Mouse (Mus musculus) forebrain, embryonic 10.5 days (tissue): ENCODE measurements around the gene Gm49403. TPM values are rescaled to one million over a fixed set of nuclear protein-coding genes. Genes with fewer than 3 reads are reported as not detected.
A peak's percentile ranks its signal among the peaks of the same experiment; 100 is the strongest.

Experiments
- DNase-seq: peaks from one replicate; pipeline ENCODE4 v3.0.0-alpha.2; 2017; ENCODE audit warnings: low spot score; ENCODE audit errors: extremely low spot score
- H3K27ac ChIP-seq: fragments of 300-500 bp; sonication (generic); 2 replicates; pipeline ENCODE4 v1.5.1; 2016; ENCODE audit warnings: mild to moderate bottlenecking
- H3K27me3 ChIP-seq: fragments of 300-500 bp; sonication (generic); 2 replicates; pipeline ENCODE4 v1.6.1; 2016; ENCODE audit warnings: mild to moderate bottlenecking; ENCODE audit not compliant: poor library complexity, severe bottlenecking
- H3K36me3 ChIP-seq: fragments of 300-500 bp; sonication (generic); replicated peaks from 2 replicates; pipeline ENCODE4 v1.6.1; 2016; ENCODE audit warnings: mild to moderate bottlenecking, moderate library complexity
- H3K4me1 ChIP-seq: fragments of 300-500 bp; sonication (generic); 2 replicates; pipeline ENCODE4 v1.6.1; 2016
- H3K4me3 ChIP-seq: fragments of 300-500 bp; sonication (generic); 2 replicates; pipeline ENCODE4 v1.5.1; 2016; ENCODE audit warnings: mild to moderate bottlenecking, moderate library complexity
- H3K9me3 ChIP-seq: fragments of 300-500 bp; sonication (generic); 2 replicates; pipeline ENCODE4 v1.6.1; 2016; ENCODE audit warnings: mild to moderate bottlenecking, moderate library complexity
- WGBS: fragments of 180-500 bp; shearing (Covaris S2); methylation state at CpG from one replicate; pipeline ENCODE4 v1.1.7; 2016; 5-methylcytosine and 5-hydroxymethylcytosine counted together
- polyA plus RNA-seq: library from polyadenylated mRNA; unstranded; fragments of >200 nt; fragmentation: Nextera tagmentation; extraction: Ambion mirVana; gene quantifications from 2 replicates; pipeline ENCODE4 v1.2.1, GENCODE M21; 2016

Gene Gm49403
- polyA plus RNA-seq, 1 experiment from 2014 or later: not detected

DNA sequence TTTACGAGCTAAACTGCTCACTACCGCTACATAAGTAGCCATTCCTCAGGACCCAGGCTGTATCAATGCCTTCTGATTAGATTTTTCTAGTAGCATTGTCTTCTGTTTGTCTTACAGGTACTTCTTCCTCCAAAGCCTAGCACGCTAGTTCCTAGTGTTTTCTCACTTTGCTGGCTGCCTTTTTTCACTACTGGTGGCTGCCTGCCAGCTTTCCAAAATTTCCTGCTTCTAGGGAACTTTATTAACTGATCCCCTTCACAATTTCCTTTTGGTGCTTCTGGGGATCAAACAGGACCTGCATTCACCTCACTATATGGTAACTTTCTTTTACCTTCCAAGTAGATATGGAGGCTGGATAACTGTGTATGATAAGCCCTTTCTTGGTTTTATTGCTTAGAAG lies 15.3 kb downstream of the Gm49403 start:
- H3K4me1 ChIP-seq: peaks cover 36% of the 10 kb centered on the region
- no peaks in the 10 kb centered on the region for H3K9me3 ChIP-seq
- no peaks in the 10 kb centered on the region for H3K27me3 ChIP-seq
- H3K36me3 ChIP-seq: peaks cover 74% of the 10 kb centered on the region
- peak overlapping the region; percentile 94 for H3K4me3 ChIP-seq
- 0 out of 2 replicates have a peak overlapping the region, but pooled peaks have one; percentile 96 for H3K27ac ChIP-seq
- 71% methylated on average over 3 of the region's 3 CpGs for WGBS
- DNase-seq: no peak

DNA sequence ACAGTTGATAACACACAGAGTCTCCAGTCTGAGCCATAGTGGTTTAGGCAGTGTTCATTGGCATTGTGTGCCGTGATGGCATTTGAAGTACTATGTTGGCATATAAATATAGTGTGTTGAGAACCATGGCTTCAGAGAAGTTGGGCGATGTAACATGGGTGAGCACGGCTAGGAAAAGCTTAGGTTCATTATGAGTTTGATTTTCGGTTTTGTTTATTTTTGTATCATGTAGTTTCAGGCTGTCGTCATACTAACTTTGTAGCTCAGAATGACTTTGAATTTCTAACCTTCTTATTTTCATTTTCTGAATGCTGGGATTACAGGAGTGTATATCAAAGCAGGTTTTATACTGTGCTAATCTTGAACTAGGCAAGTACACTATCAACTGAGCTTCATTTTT lies 19.7 kb downstream of the Gm49403 start:
- Histone ChIP-seq H3K36me3 (peaks cover 87% of the 10 kb centered on the region), H3K9me3 (no peaks in the 10 kb centered on the region), H3K4me1 (peaks cover 14% of the 10 kb centered on the region), H3K4me3 (no peak overlapping the region), H3K27ac (no peak overlapping the region), H3K27me3 (no peaks in the 10 kb centered on the region)
- DNase-seq: no peak
- 93% methylated on average over 5 of the region's 5 CpGs for WGBS

DNA sequence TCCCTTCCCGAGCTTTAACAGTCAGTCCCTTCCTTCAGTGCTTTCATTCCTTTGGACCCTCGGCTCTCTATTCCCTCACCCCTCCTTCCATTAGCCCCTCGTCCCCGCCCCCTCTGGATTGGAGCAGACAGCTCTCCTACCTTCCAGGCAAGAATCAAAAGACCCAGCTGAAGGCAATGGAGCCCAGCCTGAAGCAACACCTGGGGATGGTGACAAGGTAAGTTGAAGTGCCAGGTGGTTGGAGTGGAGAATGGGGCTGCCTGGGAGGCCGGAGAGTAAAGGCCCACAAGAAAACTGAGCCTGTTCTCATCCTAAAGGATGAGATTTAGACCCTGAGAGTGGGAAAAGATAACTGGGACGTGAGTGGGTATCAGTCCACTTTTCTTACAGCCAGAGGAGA lies 24.8 kb downstream of the Gm49403 start:
- 90% methylated on average over 6 of the region's 6 CpGs for WGBS
- H3K27me3 ChIP-seq: no peaks in the 10 kb centered on the region
- no peak for DNase-seq
- H3K27ac ChIP-seq: no peak overlapping the region
- H3K4me3 ChIP-seq: no peak overlapping the region
- peaks cover 100% of the 10 kb centered on the region for H3K36me3 ChIP-seq
- no peaks in the 10 kb centered on the region for H3K4me1 ChIP-seq
- H3K9me3 ChIP-seq: no peaks in the 10 kb centered on the region

- H3K27me3 ChIP-seq: no peaks in the 10 kb centered on the region
- no peaks in the 10 kb centered on the region for H3K9me3 ChIP-seq
- 96% methylated on average over 5 of the region's 5 CpGs for WGBS
- no peak overlapping the region for H3K27ac ChIP-seq
- H3K4me1 ChIP-seq: no peaks in the 10 kb centered on the region
- H3K36me3 ChIP-seq: peaks cover 100% of the 10 kb centered on the region
- H3K4me3 ChIP-seq: no peak overlapping the region
- no peak for DNase-seq
Measured at GRCm38 (mm10) chr19:8911810-8912209, 28.1 kb downstream of the Gm49403 start.

GRCm38 (mm10) chr19:8914212-8914611 lies 30.5 kb downstream of the Gm49403 start:
- no peak overlapping the region for H3K27ac ChIP-seq
- 96% methylated on average over 3 of the region's 3 CpGs for WGBS
- peaks cover 84% of the 10 kb centered on the region for H3K36me3 ChIP-seq
- H3K4me3 ChIP-seq: no peak overlapping the region
- H3K4me1 ChIP-seq: no peaks in the 10 kb centered on the region
- H3K27me3 ChIP-seq: no peaks in the 10 kb centered on the region
- no peaks in the 10 kb centered on the region for H3K9me3 ChIP-seq
- no peak for DNase-seq

GRCm38 (mm10) chr19:8919000-8919399 lies 35.3 kb downstream of the Gm49403 start:
- DNase-seq: no peak
- Histone ChIP-seq H3K4me3 (no peak overlapping the region), H3K9me3 (no peaks in the 10 kb centered on the region), H3K27ac (no peak overlapping the region), H3K4me1 (peaks cover 24% of the 10 kb centered on the region), H3K27me3 (no peaks in the 10 kb centered on the region), H3K36me3 (peaks cover 48% of the 10 kb centered on the region)
- WGBS: 94% methylated on average over 3 of the region's 3 CpGs

DNA sequence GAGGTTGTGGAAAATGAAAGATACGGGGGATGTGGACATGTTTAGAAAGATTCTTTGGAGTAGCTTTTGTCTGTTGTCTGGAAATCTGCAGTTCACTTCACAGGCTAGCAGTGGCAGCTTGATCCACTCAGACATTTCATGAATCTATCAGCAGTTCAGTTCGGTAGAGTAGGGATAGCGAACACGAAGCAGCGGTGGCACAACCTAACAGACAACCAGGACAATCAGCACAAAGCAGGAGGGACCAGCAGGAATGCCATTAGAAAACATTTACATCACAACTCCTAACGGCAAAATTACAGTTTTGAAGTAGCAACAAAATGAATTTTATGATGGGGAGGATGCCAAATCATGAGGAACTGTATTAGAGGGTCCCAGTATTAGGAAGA lies 35.9 kb downstream of the Gm49403 start:
- 68% methylated on average over 6 of the region's 6 CpGs for WGBS
- Histone ChIP-seq H3K36me3 (peaks cover 45% of the 10 kb centered on the region), H3K27ac (peak overlapping the region; percentile 92), H3K9me3 (no peaks in the 10 kb centered on the region), H3K4me1 (peaks cover 24% of the 10 kb centered on the region), H3K27me3 (no peaks in the 10 kb centered on the region), H3K4me3 (peak overlapping the region; percentile 89)
- DNase-seq: no peak

DNA sequence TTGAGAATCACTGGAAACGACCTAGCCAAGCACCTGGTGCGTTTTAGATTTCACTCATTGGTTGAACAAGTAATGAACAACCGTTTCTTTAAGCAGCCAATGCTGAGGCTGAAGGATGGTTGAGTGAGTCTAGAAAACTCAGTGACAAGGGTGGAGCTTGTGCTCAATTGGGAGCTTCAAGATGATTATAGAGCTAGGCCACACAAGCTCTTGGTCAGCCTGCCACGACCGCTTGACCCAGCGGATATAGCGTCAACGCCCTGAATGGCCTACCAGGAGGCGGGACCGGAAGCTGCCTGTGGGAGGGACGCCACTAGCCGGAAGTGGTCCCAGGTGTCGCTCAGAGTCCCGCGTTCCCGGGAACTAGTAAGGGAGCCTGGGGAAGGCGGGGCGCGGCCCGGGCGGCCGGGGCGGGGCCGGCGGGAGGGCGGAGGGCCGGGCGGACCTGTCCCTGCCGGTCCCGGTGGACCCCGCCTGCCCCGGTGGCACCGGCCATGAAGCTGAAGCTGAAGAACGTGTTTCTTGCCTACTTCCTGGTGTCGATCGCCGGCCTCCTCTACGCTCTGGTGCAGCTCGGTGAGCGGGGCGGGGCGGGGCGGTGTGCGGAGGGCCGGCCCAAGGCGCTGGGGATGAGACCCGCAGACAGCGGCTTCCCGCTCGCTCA lies 36.5 kb downstream of the Gm49403 start, which contains the start of gene B3gat3:
TSS of gene B3gat3 (plus strand) at position 302 of the 664 bp plus-strand sequence.
- WGBS: 3% methylated on average over 50 of the region's 50 CpGs
- H3K4me3 ChIP-seq: peak within 1 kb of the TSS; percentile 89
- peaks cover 24% of the 10 kb centered on the region for H3K4me1 ChIP-seq
- H3K9me3 ChIP-seq: no peaks in the 10 kb centered on the region
- H3K27ac ChIP-seq: peak within 1 kb of the TSS; percentile 92
- no peaks in the 10 kb centered on the region for H3K27me3 ChIP-seq
- peak; percentile 96 for DNase-seq
- peaks cover 42% of the 10 kb centered on the region for H3K36me3 ChIP-seq

DNA sequence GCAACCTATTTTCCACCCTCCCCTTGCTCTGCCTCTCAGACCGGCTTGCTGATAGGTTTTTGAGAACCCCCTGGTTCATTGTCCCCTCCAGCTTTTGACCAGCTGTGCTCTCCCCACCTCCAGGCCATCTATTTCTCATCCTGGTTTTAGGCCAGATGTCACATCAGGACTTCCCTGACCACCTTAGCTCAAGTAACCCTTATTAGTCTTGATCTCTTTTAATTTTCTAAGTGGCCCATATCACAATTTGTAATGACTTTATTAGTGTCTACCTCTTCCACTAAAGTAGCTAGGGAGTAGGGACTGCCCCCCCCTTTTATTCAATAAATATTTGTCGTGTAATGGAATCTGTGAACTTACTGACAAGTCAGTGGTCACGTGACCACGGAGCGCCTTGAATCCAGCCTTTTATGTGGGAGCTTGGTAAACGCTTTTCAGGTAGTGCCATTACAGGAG lies 37.1 kb downstream of the Gm49403 start:
- 2% methylated on average over 6 of the region's 6 CpGs for WGBS
- Histone ChIP-seq H3K4me1 (peaks cover 24% of the 10 kb centered on the region), H3K36me3 (peaks cover 42% of the 10 kb centered on the region), H3K4me3 (peak overlapping the region; percentile 89), H3K27me3 (no peaks in the 10 kb centered on the region), H3K27ac (peak overlapping the region; percentile 92), H3K9me3 (no peaks in the 10 kb centered on the region)
- DNase-seq: peak; percentile 38

DNA sequence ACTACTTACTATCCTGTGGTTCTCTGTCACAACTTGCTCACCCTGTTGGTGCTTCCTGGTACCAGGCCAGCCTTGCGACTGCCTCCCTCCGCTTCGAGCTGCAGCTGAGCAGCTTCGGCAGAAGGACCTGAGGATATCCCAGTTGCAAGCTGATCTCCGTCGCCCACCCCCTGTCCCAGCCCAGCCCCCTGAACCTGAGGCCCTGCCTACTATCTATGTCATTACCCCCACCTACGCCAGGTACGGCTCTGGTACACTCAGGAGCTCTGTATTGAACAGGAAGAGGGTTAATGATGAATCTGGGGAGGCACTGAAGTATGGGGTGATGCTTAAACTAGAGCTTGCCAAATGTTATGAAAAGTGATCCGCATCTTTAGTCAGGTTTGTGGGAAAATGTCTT lies 38.0 kb downstream of the Gm49403 start:
- no peak overlapping the region for H3K27ac ChIP-seq
- no peak for DNase-seq
- WGBS: 77% methylated on average over 9 of the region's 9 CpGs
- H3K9me3 ChIP-seq: no peaks in the 10 kb centered on the region
- H3K4me1 ChIP-seq: peaks cover 24% of the 10 kb centered on the region
- peak overlapping the region; percentile 89 for H3K4me3 ChIP-seq
- no peaks in the 10 kb centered on the region for H3K27me3 ChIP-seq
- H3K36me3 ChIP-seq: peaks cover 42% of the 10 kb centered on the region

DNA sequence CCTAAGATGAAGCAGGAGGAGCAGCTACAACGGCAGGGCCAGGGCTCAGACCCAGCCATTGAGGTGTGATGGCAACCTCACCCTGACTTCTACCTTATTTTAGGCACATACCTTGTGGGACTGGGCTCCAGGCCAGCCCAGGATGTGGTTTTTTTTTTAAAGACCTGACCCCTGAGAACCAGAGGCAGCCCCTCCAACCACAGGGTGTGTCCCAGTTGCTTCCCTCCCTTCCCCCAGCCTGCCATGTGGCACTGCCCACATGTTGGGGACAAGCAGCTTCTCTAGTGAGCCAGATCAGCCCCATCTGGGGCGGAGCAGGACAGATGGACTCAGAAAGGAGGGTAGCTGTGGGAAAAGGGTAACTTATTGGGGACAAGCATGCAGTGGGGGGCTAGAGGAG lies 43.0 kb downstream of the Gm49403 start:
- H3K4me1 ChIP-seq: peaks cover 33% of the 10 kb centered on the region
- no peak overlapping the region for H3K4me3 ChIP-seq
- H3K9me3 ChIP-seq: no peaks in the 10 kb centered on the region
- DNase-seq: no peak
- H3K27ac ChIP-seq: no peak overlapping the region
- no peaks in the 10 kb centered on the region for H3K27me3 ChIP-seq
- WGBS: 96% methylated on average over 2 of the region's 2 CpGs
- H3K36me3 ChIP-seq: peaks cover 58% of the 10 kb centered on the region

- no peak for DNase-seq
- 89% methylated on average over 12 of the region's 12 CpGs for WGBS
- H3K9me3 ChIP-seq: no peaks in the 10 kb centered on the region
- H3K27ac ChIP-seq: no peak overlapping the region
- no peaks in the 10 kb centered on the region for H3K27me3 ChIP-seq
- H3K4me1 ChIP-seq: peaks cover 28% of the 10 kb centered on the region
- peaks cover 52% of the 10 kb centered on the region for H3K36me3 ChIP-seq
- H3K4me3 ChIP-seq: 0 out of 2 replicates have a peak overlapping the region, but pooled peaks have one; percentile 77
Measured at GRCm38 (mm10) chr19:8927891-8928525, 44.3 kb downstream of the Gm49403 start.

DNA sequence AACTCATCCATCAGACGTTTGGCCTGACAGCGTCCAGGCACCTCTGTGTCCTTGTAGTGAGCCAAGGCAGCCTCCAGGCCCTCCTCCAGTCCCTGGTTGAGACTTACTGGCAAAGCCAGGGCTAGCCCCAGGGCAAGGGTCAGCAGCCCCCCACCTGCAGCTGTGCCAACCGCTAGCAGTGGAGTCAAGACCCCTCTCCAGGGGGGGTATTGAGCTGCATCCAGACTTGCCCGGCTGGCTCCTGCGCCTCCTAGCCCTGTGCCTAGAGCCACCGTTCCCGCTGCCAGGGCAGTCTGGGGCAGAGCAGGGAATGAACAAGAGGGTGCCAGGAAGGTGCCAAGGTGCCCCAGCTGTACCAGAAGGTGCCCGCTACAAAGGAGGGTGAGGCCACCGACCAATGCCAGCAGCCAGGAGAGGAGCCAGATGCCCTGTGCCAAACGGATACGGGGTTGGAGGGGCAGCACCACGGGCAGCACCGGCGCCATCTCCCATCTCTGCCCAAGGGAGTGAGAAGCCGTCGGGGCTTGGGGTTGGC lies 45.0 kb downstream of the Gm49403 start:
- Histone ChIP-seq H3K4me1 (peaks cover 28% of the 10 kb centered on the region), H3K4me3 (peak overlapping the region; percentile 77), H3K9me3 (no peaks in the 10 kb centered on the region), H3K27ac (peak overlapping the region; percentile 89), H3K27me3 (no peaks in the 10 kb centered on the region), H3K36me3 (peaks cover 57% of the 10 kb centered on the region)
- no peak for DNase-seq
- WGBS: 11% methylated on average over 16 of the region's 16 CpGs
